Mouse (Mus musculus) adrenal gland, adult 10 weeks (tissue): ENCODE data around the gene Vps13c. TPM values are rescaled to one million over a fixed set of nuclear protein-coding genes. Genes with fewer than 3 reads are reported as not detected.

Experiments
- polyA plus RNA-seq: library from polyadenylated mRNA; stranded (reverse); fragments of 350-450 nt; fragmentation: Illumina TruSeq; extraction: RNeasy Lipid Tissue Mini Kit (QIAGEN cat#74804); gene quantifications from one replicate; pipeline ENCODE4 v1.2.3, GENCODE M21; 2014; ENCODE audit warnings: low read depth, low replicate concordance

Gene Vps13c
- 59.8 TPM for polyA plus RNA-seq

GRCm38 (mm10) chr9:67839981-67840859, at the start of gene Vps13c:
Gene Vps13c (plus strand): TSS chr9:67840396.

GRCm38 (mm10) chr9:67832046-67832605, 8.1 kb upstream of the Vps13c start, which contains the start of gene C2cd4a:
Gene C2cd4a (minus strand): TSS chr9:67832330.

Other genes with a start within 250 kb of the Vps13c start
- not detected for gene C2cd4b, start 81.0 kb upstream of the Vps13c start, polyA plus RNA-seq
- not detected for gene C2cd4a, start 8.1 kb upstream of the Vps13c start, polyA plus RNA-seq